Mouse (Mus musculus) telencephalon, adult 2 months (tissue): ENCODE measurements around the gene Tceal8.

Experiments
- DNase-seq: peaks from one replicate; pipeline ENCODE4 v3.0.0-alpha.2; 2011; ENCODE audit warnings: low read depth, low spot score

The Tceal8 gene

GRCm38 (mm10) chrX:136127744-136128064, 44.4 kb downstream of the Tceal8 start:
- DNase-seq, result peak; percentile 24

- DNase-seq, result no peak
These were observed 45.0 kb downstream of the Tceal8 start for GRCm38 (mm10) chrX:136127038-136127743.
